Comparison of ENCODE assay signal across 32 mouse cellular contexts in the genomic region with DNA sequence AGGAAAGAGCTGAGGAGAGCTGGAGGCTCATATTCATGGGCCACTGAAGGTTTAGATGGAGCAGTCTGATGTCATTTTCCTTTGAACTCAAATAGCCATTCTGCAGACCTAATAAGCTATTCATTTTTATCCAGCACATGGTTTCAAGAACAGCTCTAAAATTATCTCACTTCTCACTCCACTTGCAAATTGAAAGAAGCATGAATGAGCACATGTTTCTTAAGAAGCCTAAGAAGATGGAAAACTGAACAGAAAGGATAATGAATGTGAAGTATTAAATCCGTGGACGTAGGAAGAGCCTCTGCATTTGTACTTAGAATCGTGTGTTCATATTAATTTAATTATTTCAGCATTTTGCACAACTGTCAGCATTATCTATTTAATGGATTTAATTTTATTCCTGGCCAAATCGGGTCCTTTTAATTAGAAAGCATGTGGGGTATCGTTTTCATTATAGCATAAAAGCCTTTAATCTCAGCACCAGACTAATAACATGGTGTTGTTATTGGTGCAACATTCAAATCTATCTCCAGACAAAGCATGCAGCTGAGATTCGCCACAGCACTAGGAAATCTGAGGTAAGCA. TPM values are rescaled to one million over a fixed set of nuclear protein-coding genes. Genes with fewer than 3 reads are reported as not detected.
DNase-seq lines count a peak whose midpoint lies in the region; ATAC-seq and TF ChIP-seq lines count a peak whose summit lies in the region.
"Had no signal": no experiment of that assay in that cellular context is flagged by ENCODE, and none has a peak within 500 bp of the region (broad histone marks: within the 10 kb centered on the region; RNA-seq: fewer than 3 reads in every experiment).

No protein-coding gene starts in this region.

- no peaks in the 10 kb centered on the region for H3K36me3 ChIP-seq in neural tube, embryonic 15.5 days
- H3K36me3 ChIP-seq in forebrain, embryonic 10.5 days (replicated peaks): no peaks in the 10 kb centered on the region
- H3K36me3 ChIP-seq: embryonic facial prominence, embryonic 13.5 days; embryonic facial prominence, embryonic 15.5 days; forebrain, embryonic 15.5 days had no signal

- WGBS in neural tube, embryonic 15.5 days: 53% methylated on average over 6 of the region's 6 CpGs
- 85% methylated on average over 6 of the region's 6 CpGs for WGBS in forebrain, embryonic 10.5 days

- H3K4me2 ChIP-seq in neural tube, embryonic 15.5 days: no peak overlapping the region
- H3K4me2 ChIP-seq: embryonic facial prominence, embryonic 13.5 days; embryonic facial prominence, embryonic 15.5 days; forebrain, embryonic 13.5 days; forebrain, embryonic 15.5 days had no signal

- H3K4me3 ChIP-seq in neural tube, embryonic 15.5 days (replicated peaks): no peak overlapping the region
- no peak overlapping the region for H3K4me3 ChIP-seq in layer of hippocampus, adult 2 months
- H3K4me3 ChIP-seq in forebrain, embryonic 10.5 days: no peak overlapping the region
- H3K4me3 ChIP-seq: embryonic facial prominence, embryonic 13.5 days; embryonic facial prominence, embryonic 15.5 days; erythroblast, embryonic 14.5 days; forebrain, embryonic 13.5 days; forebrain, embryonic 15.5 days had no signal

- H3K27me3 ChIP-seq in neural tube, embryonic 15.5 days (replicated peaks): no peaks in the 10 kb centered on the region
- H3K27me3 ChIP-seq in forebrain, embryonic 10.5 days (ENCODE audit: poor library complexity, severe bottlenecking): no peaks in the 10 kb centered on the region
- H3K27me3 ChIP-seq: embryonic facial prominence, embryonic 13.5 days; embryonic facial prominence, embryonic 15.5 days; forebrain, embryonic 13.5 days; forebrain, embryonic 15.5 days; Patski had no signal

- DNase-seq in neural tube, embryonic 10.5 days (ENCODE audit: extremely low spot score, low spot score): no peak
- DNase-seq in Muller cell, postnatal 12 days (ENCODE audit: inconsistent ontology term): peak; percentile 26
- peak; percentile 50 for DNase-seq in retina, embryonic 14.5 days (ENCODE audit: low spot score)
- no peak for DNase-seq in layer of hippocampus, adult 2 months (ENCODE audit: low spot score in 2 of 2)
- no peak for DNase-seq in forebrain, embryonic 10.5 days (ENCODE audit: extremely low spot score, low spot score)
- DNase-seq: adrenal gland, adult 8-10 months; adrenal gland, postnatal 14 days; adrenal gland, postnatal 36 days; cerebellum, adult 11 months; cerebellum, adult 18-20 months; cerebellum, adult 8-10 months; cerebellum, adult 9-11 months; cerebellum, postnatal 14 days; cerebellum, postnatal 36 days; embryo, embryonic 11 days; forebrain, postnatal 0 days had no signal

- ATAC-seq in neural tube, embryonic 15.5 days (ENCODE audit: low FRiP score): no peak
- no peak for ATAC-seq in CD4-positive, CD25-positive, alpha-beta regulatory T cell, adult 4 months
- ATAC-seq: activated CD4-positive, CD25-positive, alpha-beta regulatory T cell, adult 4 months; forebrain, embryonic 13.5 days; forebrain, embryonic 15.5 days; forebrain, postnatal 0 days; Patski had no signal

- TF ChIP-seq CTCF in layer of hippocampus, adult 2 months (conservative IDR thresholded peaks at IDR 0.05): no peak

- H3K9me3 ChIP-seq in neural tube, embryonic 15.5 days (replicated peaks): no peaks in the 10 kb centered on the region
- H3K9me3 ChIP-seq in forebrain, embryonic 10.5 days: no peaks in the 10 kb centered on the region
- H3K9me3 ChIP-seq: embryonic facial prominence, embryonic 13.5 days; embryonic facial prominence, embryonic 15.5 days; forebrain, embryonic 13.5 days; forebrain, embryonic 15.5 days had no signal

- no peak overlapping the region for H3K9ac ChIP-seq in neural tube, embryonic 15.5 days (replicated peaks)
- H3K9ac ChIP-seq: embryonic facial prominence, embryonic 13.5 days; embryonic facial prominence, embryonic 15.5 days; forebrain, embryonic 13.5 days; forebrain, embryonic 15.5 days; forebrain, postnatal 0 days had no signal

- 0 out of 2 replicates have a peak overlapping the region, but pooled peaks have one; percentile 13 for H3K27ac ChIP-seq in neural tube, embryonic 15.5 days (replicated peaks)
- H3K27ac ChIP-seq in layer of hippocampus, adult 2 months: no peak overlapping the region
- no peak overlapping the region for H3K27ac ChIP-seq in forebrain, embryonic 10.5 days
- H3K27ac ChIP-seq: embryonic facial prominence, embryonic 13.5 days; embryonic facial prominence, embryonic 15.5 days; forebrain, embryonic 13.5 days; forebrain, embryonic 15.5 days had no signal

- no peaks in the 10 kb centered on the region for H3K4me1 ChIP-seq in neural tube, embryonic 15.5 days
- peaks cover 4% of the 10 kb centered on the region; the same call in 1 of the 2 replicates for H3K4me1 ChIP-seq in forebrain, embryonic 10.5 days
- H3K4me1 ChIP-seq: embryonic facial prominence, embryonic 13.5 days; embryonic facial prominence, embryonic 15.5 days; forebrain, embryonic 13.5 days; forebrain, embryonic 15.5 days had no signal

RNA-seq across cellular contexts. Expression of gene A730009L09Rik, which starts 49.2 kb away (rescaled TPM):
- 0.41 TPM in 1 of 2 replicates, not detected in the other for polyA plus RNA-seq in neural tube, embryonic 15.5 days (2015; fragmentation: Nextera tagmentation; extraction: Ambion mirVana)
- 1 to 10 TPM in 1 of 2 experiments, under 1 TPM in 1; 0.23 to 1.5 TPM for total RNA-seq in layer of hippocampus, adult 2 months (2021)
- polyA plus RNA-seq in forebrain, embryonic 10.5 days (2016; fragmentation: Nextera tagmentation; extraction: Ambion mirVana): not detected in 2 replicates
- polyA plus RNA-seq in CD4-positive, CD25-positive, alpha-beta regulatory T cell, adult 4 months (2017; shearing (Covaris generic)): not detected
- total RNA-seq: adrenal gland, adult 18-20 months; adrenal gland, adult 8-10 months; adrenal gland, postnatal 14 days; adrenal gland, postnatal 36 days; common myeloid progenitor, adult 5-6 weeks; ES-E14; forebrain, postnatal 0 days; MEL had no signal
- polyA plus RNA-seq: activated CD4-positive, CD25-positive, alpha-beta regulatory T cell, adult 4 months; C2C12; embryonic facial prominence, embryonic 11.5 days; embryonic facial prominence, embryonic 13.5 days; embryonic facial prominence, embryonic 15.5 days; erythroblast, embryonic 14.5 days; forebrain, embryonic 11.5 days; forebrain, embryonic 13.5 days; forebrain, embryonic 15.5 days; Patski had no signal

Comparison
In these comparisons a context has a peak if more than half of its experiments do, and no peak if none do; other contexts are left out.
1. DNase-seq: peak in Muller cell, postnatal 12 days (single experiment) and retina, embryonic 14.5 days (single experiment); none in neural tube, embryonic 10.5 days (single experiment), layer of hippocampus, adult 2 months (0 of 2) and forebrain, embryonic 10.5 days (single experiment).